In the genomic region with DNA sequence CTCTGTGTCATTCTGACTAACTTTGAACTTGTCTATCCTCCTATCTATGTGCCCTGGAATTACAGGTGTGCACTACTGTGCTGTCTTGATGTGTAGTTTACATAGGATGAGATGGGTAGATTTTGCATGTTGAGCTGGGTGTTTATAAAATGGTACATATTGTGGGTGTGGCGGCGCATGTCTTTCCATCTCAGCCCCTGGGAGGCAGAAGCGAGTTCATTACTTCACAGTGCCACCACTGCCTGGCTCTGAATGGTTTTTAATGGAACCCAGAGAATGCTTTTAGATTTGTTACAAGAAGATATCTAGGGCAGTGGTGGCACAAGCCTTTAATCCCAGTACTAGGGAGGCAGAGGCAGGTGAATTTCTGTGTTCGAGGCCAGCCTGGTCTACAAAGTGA, we compare ENCODE assay signal across 18 mouse cellular contexts. TPM values are rescaled to one million over a fixed set of nuclear protein-coding genes. Genes with fewer than 3 reads are reported as not detected.
DNase-seq lines count a peak whose midpoint lies in the region; ATAC-seq and TF ChIP-seq lines count a peak whose summit lies in the region.
"Had no signal": no experiment of that assay in that cellular context is flagged by ENCODE, and none has a peak within 500 bp of the region (broad histone marks: within the 10 kb centered on the region; RNA-seq: fewer than 3 reads in every experiment).

No protein-coding gene starts in this region.

- TF ChIP-seq RAD21 in MEL (IDR thresholded peaks at IDR 0.05; ENCODE audit: low read depth, low read length) = peak; percentile 5

- peaks cover 5% of the 10 kb centered on the region for H3K79me2 ChIP-seq in MEL (ENCODE audit: control insufficient read depth, insufficient read depth, low read length, poor library complexity)

- H3K27me3 ChIP-seq in lung, embryonic 14.5 days (ENCODE audit: insufficient read depth, low read length) = no peaks in the 10 kb centered on the region
- H3K27me3 ChIP-seq in MEL (ENCODE audit: control insufficient read depth in 1 of 2, insufficient read depth in 2 of 2, low read length in 2 of 2) = no peaks in the 10 kb centered on the region
- H3K27me3 ChIP-seq: embryonic facial prominence, embryonic 12.5 days; limb, embryonic 13.5 days; megakaryocyte, embryonic 14.5 days had no signal

- no peaks in the 10 kb centered on the region for H3K36me3 ChIP-seq in lung, embryonic 14.5 days (ENCODE audit: insufficient read depth)
- peaks cover 0 to 2% of the 10 kb centered on the region in 2 experiments; a peak in 1 of 4 replicates for H3K36me3 ChIP-seq in MEL (ENCODE audit: control insufficient read depth in 1 of 2, insufficient read depth in 2 of 2, low read length in 2 of 2)
- H3K36me3 ChIP-seq: embryonic facial prominence, embryonic 12.5 days; heart, embryonic 10.5 days; limb, embryonic 13.5 days had no signal

- no peak for TF ChIP-seq POLR2A in MEL (IDR thresholded peaks at IDR 0.05; ENCODE audit: control insufficient read depth in 1 of 2, insufficient read depth in 1 of 2, low read depth in 1 of 2, low read length in 2 of 2, poor library complexity in 1 of 2)

- no peak overlapping the region for H3K9ac ChIP-seq in lung, embryonic 14.5 days
- no peak overlapping the region for H3K9ac ChIP-seq in MEL (ENCODE audit: control insufficient read depth, low read depth, low read length, poor library complexity, severe bottlenecking)
- H3K9ac ChIP-seq: embryonic facial prominence, embryonic 12.5 days; limb, embryonic 13.5 days had no signal

- H3K4me3 ChIP-seq in lung, embryonic 14.5 days (ENCODE audit: low read depth, low read length) = no peak overlapping the region
- no peak overlapping the region for H3K4me3 ChIP-seq in MEL (ENCODE audit: control insufficient read depth in 1 of 2, insufficient read depth in 1 of 2, low read depth in 2 of 2, low read length in 2 of 2)
- H3K4me3 ChIP-seq: embryonic facial prominence, embryonic 12.5 days; heart, embryonic 10.5 days; megakaryocyte, embryonic 14.5 days had no signal

- peak; percentile 11 for DNase-seq in lung, embryonic 14.5 days
- DNase-seq in lung, postnatal 4 days = no peak
- DNase-seq in A20 (ENCODE audit: low read depth, low spot score) (peak; percentile 55), MEL (ENCODE audit: low read depth, low spot score) (peak; percentile 63)
- no peak for DNase-seq in cerebellum, postnatal 10 days
- no peak for DNase-seq in heart, adult 11 months
- DNase-seq: cerebellum, adult 11 months; gastrocnemius, postnatal 25 days; heart, postnatal 14 days; lung, adult 2 months; spleen, adult 18-20 months had no signal

- H3K4me2 ChIP-seq in lung, embryonic 14.5 days = no peak overlapping the region

- H3K27ac ChIP-seq in lung, embryonic 14.5 days (ENCODE audit: low read depth) = no peak overlapping the region
- no peak overlapping the region for H3K27ac ChIP-seq in MEL (ENCODE audit: control insufficient read depth, low read depth, low read length)
- H3K27ac ChIP-seq: embryonic facial prominence, embryonic 12.5 days; heart, embryonic 10.5 days; hindbrain, postnatal 0 days; limb, embryonic 13.5 days had no signal

- peak; percentile 34 for TF ChIP-seq CTCF in lung, embryonic 14.5 days (IDR thresholded peaks at IDR 0.05; ENCODE audit: low read depth)
- TF ChIP-seq CTCF in MEL (IDR thresholded peaks at IDR 0.05 in 2 of 3, conservative IDR thresholded peaks at IDR 0.05 in 1 of 3; ENCODE audit: control insufficient read depth in 1 of 3, insufficient read depth in 1 of 3, low read depth in 2 of 3, low read length in 3 of 3, poor library complexity in 1 of 3, severe bottlenecking in 1 of 3) = peak in 2 of 3 experiments; percentile 41 to 51; a peak in 5 of 6 replicates

- 90% methylated on average over 4 of the region's 4 CpGs for WGBS in lung, embryonic 14.5 days

- H3K4me1 ChIP-seq in lung, embryonic 14.5 days (ENCODE audit: insufficient read depth) = no peaks in the 10 kb centered on the region
- H3K4me1 ChIP-seq in MEL (ENCODE audit: control insufficient read depth in 1 of 2, insufficient read depth in 2 of 2, low read length in 2 of 2) = peaks cover 0 to 6% of the 10 kb centered on the region in 2 experiments; a peak in 2 of 4 replicates

- H3K9me3 ChIP-seq in lung, embryonic 14.5 days (ENCODE audit: low read depth, low read length) = no peaks in the 10 kb centered on the region
- no peaks in the 10 kb centered on the region for H3K9me3 ChIP-seq in MEL (replicated peaks; ENCODE audit: insufficient read depth, low read length)
- H3K9me3 ChIP-seq: embryonic facial prominence, embryonic 12.5 days; heart, embryonic 10.5 days; limb, embryonic 13.5 days; megakaryocyte, embryonic 14.5 days had no signal

- TF ChIP-seq EP300 in MEL (IDR thresholded peaks at IDR 0.05; ENCODE audit: low read depth in 1 of 2, low read length in 2 of 2) = no peak

- no peak for ATAC-seq in lung, embryonic 14.5 days (ENCODE audit: insufficient read depth)
- 0 out of 2 replicates have a peak, but pooled peaks have one; percentile 35 for ATAC-seq in megakaryocyte-erythroid progenitor cell, adult 5-6 weeks (replicated peaks; ENCODE audit: low FRiP score, low TSS enrichment, poor library complexity, severe bottlenecking)
- ATAC-seq: activated CD4-positive, CD25-positive, alpha-beta regulatory T cell, adult 4 months; hindbrain, postnatal 0 days had no signal

TF ChIP-seq in MEL, 35 proteins besides CTCF, POLR2A, EP300 and RAD21:
- TF ChIP-seq ZNF384 (IDR thresholded peaks at IDR 0.05; ENCODE audit: low read depth, low read length) = no peak
- no peak for TF ChIP-seq ZMIZ1 (IDR thresholded peaks at IDR 0.05; ENCODE audit: low read depth, low read length)
- peak; percentile 39 for TF ChIP-seq SMC3 (IDR thresholded peaks at IDR 0.05; ENCODE audit: low read depth, low read length)
- TF ChIP-seq MYB (IDR thresholded peaks at IDR 0.05; ENCODE audit: low read depth, low read length) = no peak
- no peak for TF ChIP-seq ZC3H11A (IDR thresholded peaks at IDR 0.05; ENCODE audit: low read depth, low read length)
- no peak for TF ChIP-seq POLR2AphosphoS5 (IDR thresholded peaks at IDR 0.05; ENCODE audit: borderline replicate concordance, low read depth, low read length)
- TF ChIP-seq BHLHE40 (IDR thresholded peaks at IDR 0.05; ENCODE audit: borderline replicate concordance, low read depth, low read length) = no peak
- no peak for TF ChIP-seq NRF1 (IDR thresholded peaks at IDR 0.05; ENCODE audit: insufficient read depth, low read depth, low read length, poor library complexity, severe bottlenecking)
TF ChIP-seq in MEL: peak in this region for 1.

RNA-seq across cellular contexts. Expression of a gene that starts 2.5 kb away (rescaled TPM):
- polyA plus RNA-seq in lung, embryonic 14.5 days (2014; fragmentation: Nextera tagmentation; extraction: Ambion mirVana) = 36.5 and 41.1 TPM in 2 replicates
- 18.6 and 20.6 TPM in 2 replicates for total RNA-seq in MEL (2012; rRNA removed)
- polyA plus RNA-seq in MEL (2012; ENCODE audit: insufficient read depth in 1 of 2, insufficient read length in 2 of 2, low read depth in 1 of 2, low replicate concordance in 2 of 2, missing spikeins in 1 of 2) = 10 to 100 TPM in 1 of 2 experiments, not detected in 1; 24.9 TPM
- 43.8 and 49.1 TPM in 2 replicates for total RNA-seq in megakaryocyte-erythroid progenitor cell, adult 5-6 weeks (2014; fragmentation: Nextera tagmentation)
- total RNA-seq in megakaryocyte-erythroid progenitor cell, adult 5-6 weeks (2017) = 16.8 and 22.9 TPM in 2 replicates

Comparison
In these comparisons a context has a peak if more than half of its experiments do, and no peak if none do; other contexts are left out.
1. DNase-seq: peak in lung, embryonic 14.5 days (single experiment), A20 (single experiment) and MEL (single experiment); none in lung, postnatal 4 days (0 of 2), cerebellum, postnatal 10 days (0 of 2) and heart, adult 11 months (single experiment).